Mouse (Mus musculus) liver, postnatal 0 days (tissue): Measurements from ENCODE around the gene Sel1l3.

Source experiments
- CTCF ChIP-seq: sonication (generic); IDR thresholded peaks from 2 replicates; pipeline ENCODE4 v1.5.1; 2016; ENCODE audit warnings: antibody characterized with exemption, low read depth
- EP300 ChIP-seq: IDR thresholded peaks from 2 replicates; pipeline ENCODE4 v1.6.1; 2016; ENCODE audit warnings: antibody characterized with exemption, low read depth, mild to moderate bottlenecking

GRCm38 (mm10) chr5:53139566-53139965 is 74.2 kb downstream of the Sel1l3 start:
- no peak for TF ChIP-seq EP300
- TF ChIP-seq CTCF: no peak
